Mouse (Mus musculus) bone marrow macrophage, adult 2 months (primary cell): ENCODE data around the gene Sox14. TPM values are rescaled to one million over a fixed set of nuclear protein-coding genes. Genes with fewer than 3 reads are reported as not detected.

ENCODE experiments used
- H3K27ac ChIP-seq: 2 replicates; pipeline ENCODE4 v1.5.1; 2012; ENCODE audit warnings: low read depth, low read length; ENCODE audit not compliant: insufficient read depth
- H3K4me1 ChIP-seq: 2 replicates; pipeline ENCODE4 v1.6.1; 2012; ENCODE audit warnings: low read length; ENCODE audit not compliant: control insufficient read depth, insufficient read depth
- H3K4me3 ChIP-seq: 2 replicates; pipeline ENCODE4 v1.5.1; 2012; ENCODE audit warnings: mild to moderate bottlenecking, low read length, moderate library complexity; ENCODE audit not compliant: insufficient read depth
- CTCF ChIP-seq: IDR thresholded peaks from 2 replicates; pipeline ENCODE4 v1.5.1; 2012; ENCODE audit warnings: low read depth, mild to moderate bottlenecking, low read length, moderate library complexity
- POLR2A ChIP-seq: IDR thresholded peaks from 2 replicates; pipeline ENCODE4 v1.6.1; 2012; ENCODE audit warnings: mild to moderate bottlenecking, low read depth, low read length, borderline replicate concordance
- polyA plus RNA-seq: library from polyadenylated mRNA; stranded (reverse); fragments of >200 nt; gene quantifications from 2 replicates; pipeline ENCODE4 v1.2.4, GENCODE M21; 2012; ENCODE audit not compliant: missing spikeins, insufficient read depth, insufficient read length

Gene Sox14
- not detected in 2 replicates for polyA plus RNA-seq

- Histone ChIP-seq H3K27ac (no peak within 1 kb of the TSS), H3K4me1 (no peaks in the 10 kb centered on the region), H3K4me3 (no peak within 1 kb of the TSS)
- no peak for TF ChIP-seq CTCF
- TF ChIP-seq POLR2A: no peak
Observed at GRCm38 (mm10) chr9:99875618-99876372, at the start of gene Sox14. Sox14 (minus strand) TSS chr9:99876170.

DNA sequence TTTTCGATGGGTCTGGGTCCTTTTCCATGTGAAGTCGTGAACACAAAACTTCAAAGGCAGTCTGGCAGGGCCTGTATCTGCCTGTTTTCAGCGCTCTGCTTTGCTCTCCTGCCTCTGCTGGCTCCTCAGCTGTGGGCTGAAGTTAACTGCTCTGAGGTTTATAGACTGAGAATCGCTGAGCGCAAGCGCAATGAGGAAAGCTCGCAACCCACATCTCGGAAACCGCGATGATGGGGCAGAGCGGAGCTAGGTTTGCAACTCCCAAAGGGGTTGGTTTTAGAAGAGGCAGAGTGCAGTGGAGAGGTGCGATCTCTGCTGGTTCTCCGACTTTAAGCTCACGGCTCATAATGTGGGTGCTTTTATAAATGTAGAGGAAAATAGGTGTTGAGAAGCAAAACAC, 3.3 kb upstream of the Sox14 start:
- no peaks in the 10 kb centered on the region for H3K4me1 ChIP-seq
- H3K27ac ChIP-seq: no peak overlapping the region
- TF ChIP-seq POLR2A: no peak
- TF ChIP-seq CTCF: no peak
- no peak overlapping the region for H3K4me3 ChIP-seq

GRCm38 (mm10) chr9:99878588-99878987, 2.6 kb upstream of the Sox14 start:
- H3K27ac ChIP-seq: no peak overlapping the region
- H3K4me1 ChIP-seq: no peaks in the 10 kb centered on the region
- no peak overlapping the region for H3K4me3 ChIP-seq
- TF ChIP-seq CTCF (no peak), POLR2A (no peak)

DNA sequence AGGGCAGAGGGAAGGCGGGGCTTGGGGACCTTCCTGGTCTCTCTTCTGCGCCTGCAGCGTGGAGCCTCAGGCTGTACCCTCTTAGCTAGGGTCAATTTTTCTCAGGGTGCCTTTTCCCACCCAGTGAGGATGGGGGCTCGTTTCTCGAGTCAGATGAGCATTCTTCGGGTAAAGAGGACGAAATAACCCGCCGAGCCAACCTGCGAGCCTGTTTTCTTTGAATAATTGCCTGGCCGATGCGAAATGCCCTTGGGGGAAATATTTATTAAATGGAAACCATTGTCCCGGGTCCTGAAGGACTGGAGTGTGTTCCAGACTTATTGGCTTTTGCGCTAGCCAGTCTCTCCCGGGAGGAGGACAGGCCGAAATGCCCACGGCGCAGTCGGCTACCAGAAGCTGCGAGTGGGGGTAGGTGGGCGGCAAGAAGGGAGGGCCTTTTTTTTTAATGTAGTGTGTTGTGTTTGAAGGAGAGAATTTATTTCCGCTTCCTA, 1.1 kb upstream of the Sox14 start:
- TF ChIP-seq POLR2A: no peak
- no peak overlapping the region for H3K27ac ChIP-seq
- H3K4me1 ChIP-seq: no peaks in the 10 kb centered on the region
- no peak overlapping the region for H3K4me3 ChIP-seq

DNA sequence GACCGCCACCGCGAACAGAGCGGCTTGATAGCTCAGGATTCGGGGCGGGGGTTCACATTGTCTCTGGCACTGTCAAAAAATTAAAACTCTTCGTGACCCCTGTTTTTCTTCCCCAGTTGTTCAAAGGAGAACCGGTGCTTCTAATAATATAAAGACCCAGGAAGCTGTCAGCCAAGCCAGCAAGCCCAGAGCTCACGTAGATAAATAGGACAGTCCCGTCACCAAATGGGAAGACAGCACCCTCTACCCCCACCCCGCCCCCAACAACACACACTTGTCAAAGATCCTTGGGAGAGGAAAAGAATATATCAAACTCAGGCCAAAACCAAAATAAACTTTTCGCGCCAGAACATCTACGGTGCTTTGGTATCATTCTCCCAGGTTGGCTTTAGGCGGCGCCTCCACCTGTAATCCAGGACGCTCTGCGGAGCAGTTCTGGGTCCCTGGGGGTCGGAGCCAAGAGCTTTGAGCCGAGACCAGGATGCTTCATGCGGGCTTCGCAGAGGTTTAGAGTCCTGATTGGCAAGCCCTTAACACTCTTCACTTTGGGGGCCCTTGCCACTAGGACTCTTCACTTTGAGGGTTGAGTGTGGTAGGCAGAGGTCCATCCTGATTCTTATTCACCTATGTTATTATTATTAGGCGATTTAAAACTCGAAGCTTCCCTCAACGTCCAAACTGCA, 544 bp upstream of the Sox14 start:
- H3K4me1 ChIP-seq: no peaks in the 10 kb centered on the region
- H3K27ac ChIP-seq: no peak overlapping the region
- TF ChIP-seq CTCF (no peak), POLR2A (no peak)
- H3K4me3 ChIP-seq: no peak overlapping the region

- Histone ChIP-seq H3K4me1 (no peaks in the 10 kb centered on the region), H3K4me3 (no peak overlapping the region), H3K27ac (no peak overlapping the region)
- TF ChIP-seq CTCF: no peak
- no peak for TF ChIP-seq POLR2A
Observed at GRCm38 (mm10) chr9:99874735-99875617, 994 bp downstream of the Sox14 start.

GRCm38 (mm10) chr9:99873721-99874120, 2.2 kb downstream of the Sox14 start:
- Histone ChIP-seq H3K4me3 (no peak overlapping the region), H3K27ac (no peak overlapping the region), H3K4me1 (no peaks in the 10 kb centered on the region)
- TF ChIP-seq CTCF (no peak), POLR2A (no peak)

- H3K27ac ChIP-seq: no peak overlapping the region
- H3K4me1 ChIP-seq: no peaks in the 10 kb centered on the region
- no peak overlapping the region for H3K4me3 ChIP-seq
- no peak for TF ChIP-seq CTCF
- no peak for TF ChIP-seq POLR2A
Observed at GRCm38 (mm10) chr9:99873116-99873620, 2.8 kb downstream of the Sox14 start.
